Mouse (Mus musculus): ENCODE measurements around the gene Thsd7b. TPM values are rescaled to one million over a fixed set of nuclear protein-coding genes. Genes with fewer than 3 reads are reported as not detected.
"Not testable (repeated sequence)": the region's sequence is repeated elsewhere in the genome, so short reads cannot be mapped to it uniquely, and the experiment has no call there.

The Thsd7b gene
- polyA plus RNA-seq, 1 experiment from 2014 or later: 3.3 TPM

DNA sequence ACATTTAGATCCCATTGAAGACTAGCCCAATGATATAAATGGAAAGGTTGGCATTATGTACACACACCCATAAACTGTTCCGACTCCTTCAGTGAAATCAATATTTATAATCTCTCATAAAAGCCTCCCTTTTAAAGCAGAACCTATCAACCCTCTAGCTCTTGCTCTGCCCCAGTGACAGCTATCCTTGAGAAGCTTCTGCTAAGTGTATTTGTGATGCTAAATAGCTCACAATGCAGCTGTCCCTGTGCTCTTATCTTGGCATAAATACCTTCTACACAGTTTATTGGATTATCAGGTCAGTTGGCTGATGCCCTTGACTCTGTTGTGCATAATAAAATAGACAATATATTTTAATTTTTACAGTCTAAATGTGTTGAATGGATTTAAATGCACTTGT lies 682.4 kb downstream of the Thsd7b start:
- Histone ChIP-seq H3K9me3 (ENCODE audit: control insufficient read depth, low read length) (no peaks in the 10 kb centered on the region), H3K4me3 (ENCODE audit: low read depth, low read length) (no peak overlapping the region), H3K27ac (ENCODE audit: low read depth, low read length) (no peak overlapping the region), H3K36me3 (ENCODE audit: control insufficient read depth, insufficient read depth, low read length) (no peaks in the 10 kb centered on the region), H3K9ac (ENCODE audit: low read length) (no peak overlapping the region), H3K27me3 (ENCODE audit: control insufficient read depth, insufficient read depth, low read length) (no peaks in the 10 kb centered on the region), H3K4me2 (no peak overlapping the region), H3K4me1 (ENCODE audit: control insufficient read depth, insufficient read depth, low read length) (peaks cover 3% of the 10 kb centered on the region; the same call in 1 of the 2 replicates)
- DNase-seq (ENCODE audit: low spot score, missing footprints) (no peak), ATAC-seq (ENCODE audit: low FRiP score) (peak; percentile 61; the same call in 1 of the 2 replicates)
- 26% methylated on average over 1 of the region's 1 CpGs for WGBS

DNA sequence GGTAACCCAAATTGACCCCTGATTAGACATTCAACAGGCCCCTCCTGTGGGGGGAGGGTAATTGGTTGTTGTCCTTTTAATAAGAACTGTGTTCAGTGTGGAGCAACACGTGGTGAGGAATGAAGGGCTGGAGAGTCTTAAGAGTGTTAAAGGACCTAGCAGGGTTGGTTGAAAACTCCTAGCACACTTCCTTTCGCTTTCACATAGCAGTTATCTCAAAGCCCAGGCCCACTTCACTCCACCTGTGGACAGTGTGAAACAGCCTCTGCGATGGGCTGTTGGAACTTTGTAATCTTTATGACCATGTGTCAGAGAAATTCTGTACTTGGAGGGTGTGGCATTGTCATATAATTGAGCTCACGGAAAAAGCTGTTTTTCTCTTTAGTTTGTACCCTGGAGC lies 683.5 kb downstream of the Thsd7b start:
- Histone ChIP-seq H3K4me1 (ENCODE audit: control insufficient read depth, insufficient read depth, low read length) (peaks cover 3% of the 10 kb centered on the region; the same call in 1 of the 2 replicates), H3K36me3 (ENCODE audit: control insufficient read depth, insufficient read depth, low read length) (no peaks in the 10 kb centered on the region), H3K27me3 (ENCODE audit: control insufficient read depth, insufficient read depth, low read length) (no peaks in the 10 kb centered on the region), H3K27ac (ENCODE audit: low read depth, low read length) (no peak overlapping the region), H3K9me3 (ENCODE audit: control insufficient read depth, low read length) (no peaks in the 10 kb centered on the region), H3K4me3 (ENCODE audit: low read depth, low read length) (no peak overlapping the region), H3K4me2 (no peak overlapping the region), H3K9ac (ENCODE audit: low read length) (no peak overlapping the region)
- ATAC-seq (ENCODE audit: low FRiP score) (0 out of 2 replicates have a peak, but pooled peaks have one; percentile 22), DNase-seq (ENCODE audit: low spot score, missing footprints) (no peak)
- 69% methylated on average over 4 of the region's 4 CpGs for WGBS

DNA sequence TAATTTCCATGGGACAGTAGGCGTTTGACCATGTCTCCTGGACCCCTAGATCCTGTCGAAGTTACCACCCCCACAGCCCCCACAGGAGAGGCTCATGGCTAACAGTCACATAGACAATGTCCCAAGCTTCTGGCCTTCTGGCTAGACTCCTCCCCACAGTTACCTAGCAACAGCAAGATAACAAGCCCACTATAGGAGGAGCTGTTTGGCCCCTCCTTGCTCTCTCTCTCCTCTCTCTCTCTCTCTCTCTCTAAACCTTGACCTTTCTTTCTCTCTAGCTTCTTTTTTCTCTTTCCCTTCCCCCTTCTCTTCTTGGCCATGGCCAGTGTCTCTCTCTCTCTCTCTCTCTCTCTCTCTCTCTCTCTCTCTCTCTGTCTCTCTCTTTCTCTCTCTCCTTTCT lies 686.2 kb downstream of the Thsd7b start:
- not testable (repeated sequence) for H3K4me3 ChIP-seq (ENCODE audit: low read depth, low read length); DNase-seq (ENCODE audit: low spot score, missing footprints); H3K27ac ChIP-seq (ENCODE audit: low read depth, low read length); H3K9me3 ChIP-seq (ENCODE audit: control insufficient read depth, low read length); H3K36me3 ChIP-seq (ENCODE audit: control insufficient read depth, insufficient read depth, low read length); H3K4me2 ChIP-seq; H3K4me1 ChIP-seq (ENCODE audit: control insufficient read depth, insufficient read depth, low read length); H3K9ac ChIP-seq (ENCODE audit: low read length); H3K27me3 ChIP-seq (ENCODE audit: control insufficient read depth, insufficient read depth, low read length)
- WGBS: 47% methylated on average over 2 of the region's 2 CpGs
- ATAC-seq (ENCODE audit: low FRiP score): 0 out of 2 replicates have a peak, but pooled peaks have one; percentile 8

DNA sequence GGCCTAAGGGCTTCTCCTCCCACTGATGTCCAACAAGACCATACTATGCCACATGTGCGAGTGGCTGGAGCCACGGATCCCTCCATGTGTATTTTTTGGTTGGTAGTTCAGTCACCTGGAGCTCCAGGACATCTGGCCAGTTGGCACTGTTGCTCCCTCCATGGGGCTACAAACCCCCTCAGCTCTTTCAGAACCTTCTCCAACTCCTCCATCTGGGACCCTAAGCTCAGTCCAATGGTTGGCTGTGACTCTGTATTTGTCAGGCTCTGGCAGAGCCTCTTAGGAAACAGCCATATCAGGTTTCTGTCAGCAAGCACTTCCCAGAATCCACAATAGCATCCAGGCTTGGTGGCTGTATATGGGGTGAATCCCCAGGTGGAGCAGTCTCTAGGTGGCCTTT lies 690.1 kb downstream of the Thsd7b start:
- Histone ChIP-seq H3K27me3 (ENCODE audit: control insufficient read depth, insufficient read depth, low read length) (no peaks in the 10 kb centered on the region), H3K9ac (ENCODE audit: low read length) (no peak overlapping the region), H3K36me3 (ENCODE audit: control insufficient read depth, insufficient read depth, low read length) (no peaks in the 10 kb centered on the region), H3K27ac (ENCODE audit: low read depth, low read length) (no peak overlapping the region), H3K4me3 (ENCODE audit: low read depth, low read length) (no peak overlapping the region), H3K4me2 (no peak overlapping the region), H3K9me3 (ENCODE audit: control insufficient read depth, low read length) (no peaks in the 10 kb centered on the region), H3K4me1 (ENCODE audit: control insufficient read depth, insufficient read depth, low read length) (no peaks in the 10 kb centered on the region)
- ATAC-seq (ENCODE audit: low FRiP score) (no peak), DNase-seq (ENCODE audit: low spot score, missing footprints) (no peak)
- 93% methylated on average over 2 of the region's 2 CpGs for WGBS

DNA sequence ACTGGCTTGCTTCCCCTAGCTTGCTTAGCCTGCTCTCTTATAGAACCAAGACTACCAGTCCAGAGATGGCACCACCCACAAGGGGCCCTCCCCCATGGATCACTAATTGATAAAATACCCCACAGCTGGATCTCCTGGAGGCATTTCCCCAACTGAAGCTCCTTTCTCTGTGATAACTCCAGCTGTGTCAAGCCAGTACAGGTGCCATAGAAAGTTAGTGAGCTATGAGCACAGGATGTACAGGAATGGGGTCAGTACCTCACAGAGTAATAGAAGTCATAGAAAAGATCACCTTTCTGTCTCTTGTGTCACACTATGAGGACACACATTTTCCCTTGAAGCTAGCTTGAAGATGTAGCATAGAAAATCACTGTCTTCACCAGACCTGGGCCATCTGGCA lies 716.1 kb downstream of the Thsd7b start:
- not testable (repeated sequence) for H3K4me1 ChIP-seq (ENCODE audit: control insufficient read depth, insufficient read depth, low read length); H3K9ac ChIP-seq (ENCODE audit: low read length); H3K36me3 ChIP-seq (ENCODE audit: control insufficient read depth, insufficient read depth, low read length); DNase-seq (ENCODE audit: low spot score, missing footprints); H3K27ac ChIP-seq (ENCODE audit: low read depth, low read length); ATAC-seq (ENCODE audit: low FRiP score); H3K4me2 ChIP-seq; H3K4me3 ChIP-seq (ENCODE audit: low read depth, low read length); H3K27me3 ChIP-seq (ENCODE audit: control insufficient read depth, insufficient read depth, low read length); H3K9me3 ChIP-seq (ENCODE audit: control insufficient read depth, low read length)

DNA sequence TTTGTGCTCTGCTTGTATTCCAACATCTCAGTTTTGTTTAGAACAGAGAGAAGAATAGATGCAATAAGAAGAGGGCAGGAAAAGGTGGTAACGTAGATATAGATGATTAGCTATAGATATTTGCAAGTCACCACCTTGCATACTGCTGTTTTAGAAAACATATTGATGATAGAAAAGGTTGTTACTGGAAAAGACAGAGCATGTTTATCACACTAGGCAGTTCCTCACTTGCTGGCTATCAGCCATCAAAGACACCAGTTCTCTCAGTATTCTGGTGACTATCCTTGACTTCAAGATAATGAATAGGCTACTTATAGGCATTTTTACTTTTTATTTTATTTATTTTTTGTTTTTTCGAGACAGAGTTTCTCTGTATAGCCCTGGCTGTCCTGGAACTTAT lies 717.7 kb downstream of the Thsd7b start:
- no peak overlapping the region for H3K4me2 ChIP-seq
- H3K4me1 ChIP-seq (ENCODE audit: control insufficient read depth, insufficient read depth, low read length): no peaks in the 10 kb centered on the region
- H3K36me3 ChIP-seq (ENCODE audit: control insufficient read depth, insufficient read depth, low read length): no peaks in the 10 kb centered on the region
- no peaks in the 10 kb centered on the region for H3K27me3 ChIP-seq (ENCODE audit: control insufficient read depth, insufficient read depth, low read length)
- ATAC-seq (ENCODE audit: low FRiP score) (no peak), DNase-seq (ENCODE audit: low spot score, missing footprints) (no peak)
- no peak overlapping the region for H3K27ac ChIP-seq (ENCODE audit: low read depth, low read length)
- no peak overlapping the region for H3K4me3 ChIP-seq (ENCODE audit: low read depth, low read length)
- no peaks in the 10 kb centered on the region for H3K9me3 ChIP-seq (ENCODE audit: control insufficient read depth, low read length)
- no peak overlapping the region for H3K9ac ChIP-seq (ENCODE audit: low read length)
- 84% methylated on average over 2 of the region's 2 CpGs for WGBS

DNA sequence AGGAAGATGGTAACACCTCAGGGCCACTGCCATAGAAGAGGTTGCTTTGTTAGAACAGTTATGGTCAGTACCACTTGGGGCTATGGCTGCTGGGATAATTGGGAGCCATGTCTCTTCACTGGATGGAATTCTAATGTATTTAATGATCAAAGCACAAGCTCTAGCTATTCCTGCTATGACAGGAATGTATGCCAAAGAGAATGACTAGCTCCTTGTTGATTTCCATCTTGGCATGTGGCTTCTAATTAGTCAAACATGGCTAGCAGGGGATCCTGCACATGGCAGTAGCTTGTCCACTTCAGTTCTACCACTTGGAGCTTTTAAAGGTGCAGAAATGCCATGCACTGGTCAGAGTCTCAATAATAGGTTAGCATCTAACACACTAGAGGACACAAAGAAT lies 781.9 kb downstream of the Thsd7b start:
- H3K4me2 ChIP-seq: no peak overlapping the region
- no peaks in the 10 kb centered on the region for H3K36me3 ChIP-seq (ENCODE audit: control insufficient read depth, insufficient read depth, low read length)
- no peak for DNase-seq (ENCODE audit: low spot score, missing footprints)
- no peak overlapping the region for H3K27ac ChIP-seq (ENCODE audit: low read depth, low read length)
- H3K9me3 ChIP-seq (ENCODE audit: control insufficient read depth, low read length): no peaks in the 10 kb centered on the region
- no peaks in the 10 kb centered on the region for H3K27me3 ChIP-seq (ENCODE audit: control insufficient read depth, insufficient read depth, low read length)
- ATAC-seq (ENCODE audit: low FRiP score): no peak
- no peaks in the 10 kb centered on the region for H3K4me1 ChIP-seq (ENCODE audit: control insufficient read depth, insufficient read depth, low read length)
- H3K9ac ChIP-seq (ENCODE audit: low read length): no peak overlapping the region
- H3K4me3 ChIP-seq (ENCODE audit: low read depth, low read length): no peak overlapping the region

DNA sequence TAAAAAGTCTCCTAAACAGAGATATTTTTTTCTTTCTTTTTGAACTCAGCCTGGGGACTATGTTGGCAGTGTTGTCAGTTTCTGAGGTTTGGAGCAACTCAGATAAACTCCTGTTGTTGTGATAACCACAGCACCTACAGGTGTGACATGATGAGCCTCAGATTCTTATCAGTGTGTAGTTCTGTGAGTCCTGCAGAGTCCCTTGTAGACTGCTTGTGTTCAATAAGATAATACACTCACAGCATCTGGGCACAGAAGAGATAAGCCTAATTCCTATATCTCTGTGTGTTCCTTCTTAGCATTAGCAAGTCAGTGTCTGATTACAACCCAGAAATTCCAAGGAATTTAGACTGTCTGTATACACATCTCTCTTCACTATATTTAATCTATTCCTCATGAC lies 789.0 kb downstream of the Thsd7b start:
- no peaks in the 10 kb centered on the region for H3K27me3 ChIP-seq (ENCODE audit: control insufficient read depth, insufficient read depth, low read length)
- H3K4me3 ChIP-seq (ENCODE audit: low read depth, low read length): no peak overlapping the region
- H3K27ac ChIP-seq (ENCODE audit: low read depth, low read length): no peak overlapping the region
- H3K9ac ChIP-seq (ENCODE audit: low read length): no peak overlapping the region
- H3K4me2 ChIP-seq: no peak overlapping the region
- no peaks in the 10 kb centered on the region for H3K36me3 ChIP-seq (ENCODE audit: control insufficient read depth, insufficient read depth, low read length)
- no peaks in the 10 kb centered on the region for H3K9me3 ChIP-seq (ENCODE audit: control insufficient read depth, low read length)
- DNase-seq (ENCODE audit: low spot score, missing footprints) (no peak), ATAC-seq (ENCODE audit: low FRiP score) (no peak)
- H3K4me1 ChIP-seq (ENCODE audit: control insufficient read depth, insufficient read depth, low read length): no peaks in the 10 kb centered on the region

DNA sequence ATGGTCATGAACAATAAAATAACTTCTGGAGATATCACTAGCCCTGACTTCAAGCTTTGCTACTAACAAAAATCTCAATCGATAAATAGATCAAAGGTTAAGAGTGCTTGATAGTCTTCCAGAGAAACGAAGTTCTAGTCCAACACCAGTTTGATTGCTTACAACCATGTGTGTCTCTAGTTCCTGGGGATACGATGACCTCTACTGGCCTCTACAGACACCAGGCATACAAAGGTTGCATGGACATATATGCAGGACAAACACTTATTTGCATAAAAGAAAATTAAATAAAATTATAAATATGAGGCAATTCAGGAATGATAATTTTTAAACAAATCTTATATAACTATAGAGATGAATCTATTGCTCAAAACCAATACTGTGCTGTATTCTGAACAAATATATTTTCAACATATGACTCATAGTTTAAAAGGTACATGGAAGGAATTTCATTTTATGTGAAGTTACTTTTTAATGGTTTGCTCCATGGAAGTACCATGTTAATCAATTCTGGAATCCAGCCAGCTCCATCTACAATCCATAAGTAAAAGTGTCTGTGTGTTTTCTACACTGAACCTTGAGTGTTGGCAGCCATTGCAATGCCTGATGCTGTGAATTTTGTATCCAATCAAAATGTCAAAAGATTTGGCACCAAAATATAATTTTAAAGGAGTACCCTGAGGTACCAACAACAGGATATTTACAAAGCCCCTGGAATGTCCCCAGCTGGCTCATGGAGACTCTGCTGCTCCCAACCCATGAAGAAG lies 793.3 kb downstream of the Thsd7b start:
- Histone ChIP-seq H3K36me3 (ENCODE audit: control insufficient read depth, insufficient read depth, low read length) (no peaks in the 10 kb centered on the region), H3K4me1 (ENCODE audit: control insufficient read depth, insufficient read depth, low read length) (no peaks in the 10 kb centered on the region), H3K27me3 (ENCODE audit: control insufficient read depth, insufficient read depth, low read length) (no peaks in the 10 kb centered on the region), H3K27ac (ENCODE audit: low read depth, low read length) (no peak overlapping the region), H3K9me3 (ENCODE audit: control insufficient read depth, low read length) (no peaks in the 10 kb centered on the region), H3K4me3 (ENCODE audit: low read depth, low read length) (no peak overlapping the region), H3K9ac (ENCODE audit: low read length) (no peak overlapping the region), H3K4me2 (no peak overlapping the region)
- ATAC-seq (ENCODE audit: low FRiP score) (no peak), DNase-seq (ENCODE audit: low spot score, missing footprints) (no peak)
- 80% methylated on average over 3 of the region's 3 CpGs for WGBS

Measured in midbrain, embryonic 11.5 days (tissue).